Mouse (Mus musculus): ENCODE results near the gene Ciita. TPM values are rescaled to one million over a fixed set of nuclear protein-coding genes. Genes with fewer than 3 reads are reported as not detected.
A peak's percentile ranks its signal among the peaks of the same experiment; 100 is the strongest.

The Ciita gene
- polyA plus RNA-seq, 1 experiment from 2014 or later, result 0.14 TPM

DNA sequence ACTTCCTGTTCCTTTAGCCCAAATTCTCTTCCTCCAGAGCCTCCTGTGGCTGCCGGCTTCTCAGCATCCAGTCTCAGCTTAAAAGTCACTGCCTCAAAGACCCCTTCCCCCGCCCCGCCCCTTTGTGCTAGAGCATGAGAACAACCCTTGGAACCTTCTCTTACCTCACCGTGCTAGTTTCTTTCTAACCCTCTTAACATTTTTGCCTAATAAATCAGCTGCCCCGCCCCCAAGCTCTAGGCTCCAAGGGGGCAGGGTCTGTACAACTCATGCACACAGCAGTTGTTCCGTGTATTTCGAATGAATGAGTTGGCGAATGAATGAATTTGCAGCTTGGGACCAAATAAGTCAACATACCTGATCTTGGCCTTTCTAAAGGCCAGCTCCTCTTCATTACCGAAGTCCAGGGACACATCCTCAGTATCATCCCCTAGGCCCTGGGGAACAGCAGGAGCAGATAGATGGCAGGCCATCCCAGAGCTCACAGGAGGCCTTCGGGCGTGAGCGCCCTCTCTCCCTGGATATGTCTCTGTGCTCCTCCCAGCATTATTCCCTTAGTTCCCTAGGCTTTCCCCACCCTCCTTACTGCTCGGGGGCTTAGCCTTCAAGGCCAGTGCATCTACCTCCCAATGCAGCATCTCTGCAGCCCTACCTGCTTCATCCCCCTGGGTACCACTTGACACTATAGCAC is 33.1 kb upstream of the Ciita start:
- 16% methylated on average over 13 of the region's 13 CpGs for WGBS
- H3K9ac ChIP-seq (ENCODE audit: low read length), result peak overlapping the region; percentile 82
- H3K27ac ChIP-seq (ENCODE audit: low read depth, low read length), result peak overlapping the region; percentile 72
- DNase-seq (ENCODE audit: low spot score, missing footprints) (peak; percentile 87), ATAC-seq (ENCODE audit: low FRiP score) (peak; percentile 82)
- no peaks in the 10 kb centered on the region for H3K36me3 ChIP-seq (ENCODE audit: control insufficient read depth, insufficient read depth, low read length)
- H3K4me1 ChIP-seq (ENCODE audit: control insufficient read depth, insufficient read depth, low read length), result peaks cover 18% of the 10 kb centered on the region
- H3K27me3 ChIP-seq (ENCODE audit: control insufficient read depth, insufficient read depth, low read length), result no peaks in the 10 kb centered on the region
- no peaks in the 10 kb centered on the region for H3K9me3 ChIP-seq (ENCODE audit: control insufficient read depth, low read length)
- peak overlapping the region; percentile 78 for H3K4me2 ChIP-seq
- H3K4me3 ChIP-seq (ENCODE audit: low read depth, low read length), result peak overlapping the region; percentile 49

DNA sequence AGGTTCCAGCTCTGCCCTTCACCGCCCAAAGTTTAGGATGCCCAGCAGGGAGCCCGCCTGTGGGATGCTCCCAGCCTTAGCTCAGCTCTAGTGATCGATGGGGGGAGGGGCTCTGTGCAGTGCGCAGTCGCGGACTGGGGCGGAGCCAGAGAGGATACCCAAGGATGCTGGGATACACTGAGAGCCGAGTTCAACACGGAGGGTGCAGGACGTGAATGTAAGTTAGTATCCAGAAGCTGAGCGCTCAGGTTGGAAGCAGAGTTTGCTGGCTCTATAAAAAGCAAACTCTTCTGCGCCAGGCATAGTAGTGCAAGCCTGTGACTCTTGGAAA is 32.6 kb upstream of the Ciita start, which contains the start of gene Tvp23a:
Gene Tvp23a (minus strand): TSS at position 99 of the 331 bp plus-strand sequence.
- WGBS, result under 1% methylated on average over 12 of the region's 12 CpGs
- Histone ChIP-seq H3K27ac (ENCODE audit: low read depth, low read length) (peak within 1 kb of the TSS; percentile 72), H3K4me3 (ENCODE audit: low read depth, low read length) (peak within 1 kb of the TSS; percentile 49), H3K9ac (ENCODE audit: low read length) (peak within 1 kb of the TSS; percentile 82), H3K9me3 (ENCODE audit: control insufficient read depth, low read length) (no peaks in the 10 kb centered on the region), H3K27me3 (ENCODE audit: control insufficient read depth, insufficient read depth, low read length) (no peaks in the 10 kb centered on the region), H3K4me1 (ENCODE audit: control insufficient read depth, insufficient read depth, low read length) (peaks cover 18% of the 10 kb centered on the region), H3K4me2 (peak within 1 kb of the TSS; percentile 78), H3K36me3 (ENCODE audit: control insufficient read depth, insufficient read depth, low read length) (no peaks in the 10 kb centered on the region)
- DNase-seq (ENCODE audit: low spot score, missing footprints), result peak; percentile 98
- peak; percentile 99 for ATAC-seq (ENCODE audit: low FRiP score)

DNA sequence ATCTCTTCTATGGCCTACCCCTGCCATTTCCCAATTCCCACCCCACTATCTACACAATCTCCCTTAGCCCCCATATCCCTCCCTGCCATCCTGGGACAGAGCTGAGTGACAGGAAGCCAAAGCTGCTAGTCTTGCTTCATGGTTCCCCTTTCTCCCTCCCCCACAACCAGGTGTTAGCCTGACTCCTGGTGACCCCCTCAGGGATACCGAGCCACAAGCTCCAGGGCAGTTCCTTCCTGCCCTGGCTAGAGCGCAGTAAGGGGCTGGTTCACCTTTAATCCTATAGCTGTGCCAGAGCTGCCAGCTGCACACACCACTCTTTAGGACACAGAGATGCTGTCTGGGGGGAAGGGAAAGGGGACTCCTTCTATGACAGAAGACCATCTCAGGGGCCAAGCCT is 32.1 kb upstream of the Ciita start:
- 63% methylated on average over 2 of the region's 2 CpGs for WGBS
- Histone ChIP-seq H3K27ac (ENCODE audit: low read depth, low read length) (no peak overlapping the region), H3K27me3 (ENCODE audit: control insufficient read depth, insufficient read depth, low read length) (no peaks in the 10 kb centered on the region), H3K4me1 (ENCODE audit: control insufficient read depth, insufficient read depth, low read length) (peaks cover 18% of the 10 kb centered on the region), H3K4me2 (peak overlapping the region; percentile 78), H3K4me3 (ENCODE audit: low read depth, low read length) (peak overlapping the region; percentile 49), H3K36me3 (ENCODE audit: control insufficient read depth, insufficient read depth, low read length) (no peaks in the 10 kb centered on the region), H3K9me3 (ENCODE audit: control insufficient read depth, low read length) (no peaks in the 10 kb centered on the region), H3K9ac (ENCODE audit: low read length) (peak overlapping the region; percentile 82)
- DNase-seq (ENCODE audit: low spot score, missing footprints) (no peak), ATAC-seq (ENCODE audit: low FRiP score) (peak; percentile 45)

DNA sequence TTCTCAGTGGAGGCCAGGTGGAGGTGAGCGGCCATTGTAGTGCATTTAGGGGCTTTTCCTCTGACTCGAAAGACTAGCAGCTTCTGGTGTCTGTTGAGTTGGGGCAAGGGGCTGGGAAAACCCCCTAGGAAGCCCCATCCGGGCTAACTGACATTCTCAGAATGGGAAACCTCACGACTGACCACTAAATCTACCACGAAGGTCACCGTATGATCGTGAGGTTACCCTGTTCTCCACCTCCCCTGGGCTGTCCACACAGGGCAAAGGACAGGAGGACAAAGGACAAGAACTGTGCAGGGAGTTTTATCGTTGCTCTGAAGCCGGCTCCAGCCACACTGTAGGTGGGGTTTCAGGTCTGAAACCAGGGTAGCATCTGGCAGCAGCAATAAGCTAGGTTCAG is 30.9 kb upstream of the Ciita start:
- no peaks in the 10 kb centered on the region for H3K36me3 ChIP-seq (ENCODE audit: control insufficient read depth, insufficient read depth, low read length)
- 83% methylated on average over 9 of the region's 9 CpGs for WGBS
- H3K27me3 ChIP-seq (ENCODE audit: control insufficient read depth, insufficient read depth, low read length), result no peaks in the 10 kb centered on the region
- no peak overlapping the region for H3K9ac ChIP-seq (ENCODE audit: low read length)
- H3K4me3 ChIP-seq (ENCODE audit: low read depth, low read length), result no peak overlapping the region
- DNase-seq (ENCODE audit: low spot score, missing footprints), result no peak
- no peak for ATAC-seq (ENCODE audit: low FRiP score)
- peaks cover 18% of the 10 kb centered on the region for H3K4me1 ChIP-seq (ENCODE audit: control insufficient read depth, insufficient read depth, low read length)
- no peaks in the 10 kb centered on the region for H3K9me3 ChIP-seq (ENCODE audit: control insufficient read depth, low read length)
- no peak overlapping the region for H3K27ac ChIP-seq (ENCODE audit: low read depth, low read length)
- H3K4me2 ChIP-seq, result no peak overlapping the region

DNA sequence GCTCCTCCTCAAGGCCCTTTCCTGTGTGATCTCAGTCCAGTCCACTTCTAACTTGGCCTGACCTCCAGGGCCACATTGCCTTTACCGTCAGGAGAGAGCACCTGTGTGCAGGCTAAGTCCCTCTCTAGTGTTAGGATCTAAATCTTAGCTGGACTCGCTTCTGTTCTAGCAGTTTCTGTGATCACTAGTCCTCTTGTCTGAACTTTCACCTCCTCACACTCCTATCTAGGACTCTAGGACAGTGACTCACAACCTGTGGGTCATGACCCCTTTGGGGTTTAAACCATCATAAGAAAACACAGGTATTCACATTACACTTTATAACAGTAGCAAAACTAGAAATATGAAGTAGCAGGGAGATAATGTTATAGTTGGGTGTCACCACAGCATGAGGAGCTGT is 28.0 kb upstream of the Ciita start:
- no peak overlapping the region for H3K4me3 ChIP-seq (ENCODE audit: low read depth, low read length)
- 86% methylated on average over 2 of the region's 2 CpGs for WGBS
- DNase-seq (ENCODE audit: low spot score, missing footprints), result no peak
- peaks cover 7% of the 10 kb centered on the region for H3K4me1 ChIP-seq (ENCODE audit: control insufficient read depth, insufficient read depth, low read length)
- no peaks in the 10 kb centered on the region for H3K36me3 ChIP-seq (ENCODE audit: control insufficient read depth, insufficient read depth, low read length)
- H3K27ac ChIP-seq (ENCODE audit: low read depth, low read length), result no peak overlapping the region
- H3K27me3 ChIP-seq (ENCODE audit: control insufficient read depth, insufficient read depth, low read length), result no peaks in the 10 kb centered on the region
- ATAC-seq (ENCODE audit: low FRiP score), result no peak
- H3K4me2 ChIP-seq, result no peak overlapping the region
- H3K9me3 ChIP-seq (ENCODE audit: control insufficient read depth, low read length), result no peaks in the 10 kb centered on the region
- H3K9ac ChIP-seq (ENCODE audit: low read length), result no peak overlapping the region

DNA sequence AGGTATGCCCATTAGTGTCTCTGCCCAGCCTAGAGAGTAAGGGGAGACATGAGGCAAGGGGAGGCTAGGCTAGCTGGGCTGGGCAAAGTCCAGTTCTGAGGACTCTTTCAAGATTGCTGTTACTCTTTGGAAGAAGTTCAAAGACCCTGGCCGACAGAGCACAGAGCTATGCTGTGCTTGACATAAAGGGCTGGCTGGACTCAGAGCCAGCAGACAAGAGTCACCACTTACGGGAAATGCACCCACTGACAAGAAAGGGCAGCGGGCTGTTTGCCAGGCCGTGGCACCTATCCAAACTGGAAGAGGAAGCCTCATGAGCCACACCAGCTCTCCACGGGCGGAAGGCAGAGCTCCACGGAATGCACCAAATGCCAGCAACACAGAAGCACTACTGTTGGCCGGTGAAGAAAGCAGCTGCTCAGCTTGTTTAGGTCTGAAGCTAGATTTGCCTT is 27.4 kb upstream of the Ciita start:
- no peak overlapping the region for H3K9ac ChIP-seq (ENCODE audit: low read length)
- H3K4me2 ChIP-seq, result no peak overlapping the region
- no peaks in the 10 kb centered on the region for H3K36me3 ChIP-seq (ENCODE audit: control insufficient read depth, insufficient read depth, low read length)
- ATAC-seq (ENCODE audit: low FRiP score) (no peak), DNase-seq (ENCODE audit: low spot score, missing footprints) (no peak)
- WGBS, result 86% methylated on average over 8 of the region's 8 CpGs
- H3K27me3 ChIP-seq (ENCODE audit: control insufficient read depth, insufficient read depth, low read length), result no peaks in the 10 kb centered on the region
- H3K4me1 ChIP-seq (ENCODE audit: control insufficient read depth, insufficient read depth, low read length), result peaks cover 5% of the 10 kb centered on the region
- no peaks in the 10 kb centered on the region for H3K9me3 ChIP-seq (ENCODE audit: control insufficient read depth, low read length)
- no peak overlapping the region for H3K4me3 ChIP-seq (ENCODE audit: low read depth, low read length)
- no peak overlapping the region for H3K27ac ChIP-seq (ENCODE audit: low read depth, low read length)

DNA sequence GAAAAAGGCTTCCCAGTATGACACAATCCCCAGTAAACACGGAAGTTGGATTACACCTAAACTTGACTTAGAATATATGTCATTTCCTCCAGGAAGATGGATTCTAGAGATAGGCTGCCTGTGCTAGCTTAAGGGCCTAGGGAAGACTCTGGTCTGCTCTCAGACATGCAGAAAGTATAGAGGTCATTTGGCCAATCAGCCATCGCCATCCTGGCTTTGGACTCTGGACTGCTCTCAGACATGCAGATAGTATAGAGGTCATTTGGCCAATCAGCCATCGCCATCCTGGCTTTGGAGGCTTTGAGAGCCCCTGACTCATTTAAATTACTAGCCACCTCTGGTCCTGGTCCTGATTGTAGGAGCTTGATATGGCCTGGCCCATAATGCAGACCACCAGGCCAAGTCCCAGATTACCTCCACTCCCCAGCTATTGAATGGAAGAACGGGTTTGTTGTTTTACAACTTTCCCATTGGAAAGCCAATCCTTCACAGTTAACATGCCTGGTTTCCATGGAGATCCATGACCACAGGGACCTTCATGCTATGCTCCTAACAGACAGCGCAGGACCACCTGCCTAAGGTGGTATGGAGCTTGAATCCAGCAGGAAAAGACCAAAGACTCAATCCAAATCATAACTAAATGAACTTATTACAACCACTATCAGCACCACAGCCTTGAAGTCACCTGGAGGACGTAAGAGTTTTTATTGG is 25.8 kb upstream of the Ciita start:
- DNase-seq (ENCODE audit: low spot score, missing footprints), result no peak
- H3K27me3 ChIP-seq (ENCODE audit: control insufficient read depth, insufficient read depth, low read length), result no peaks in the 10 kb centered on the region
- no peaks in the 10 kb centered on the region for H3K4me1 ChIP-seq (ENCODE audit: control insufficient read depth, insufficient read depth, low read length)
- ATAC-seq (ENCODE audit: low FRiP score), result no peak
- no peaks in the 10 kb centered on the region for H3K36me3 ChIP-seq (ENCODE audit: control insufficient read depth, insufficient read depth, low read length)
- no peak overlapping the region for H3K4me3 ChIP-seq (ENCODE audit: low read depth, low read length)
- WGBS, result 85% methylated on average over 6 of the region's 6 CpGs
- no peak overlapping the region for H3K9ac ChIP-seq (ENCODE audit: low read length)
- no peaks in the 10 kb centered on the region for H3K9me3 ChIP-seq (ENCODE audit: control insufficient read depth, low read length)
- no peak overlapping the region for H3K27ac ChIP-seq (ENCODE audit: low read depth, low read length)
- H3K4me2 ChIP-seq, result no peak overlapping the region

DNA sequence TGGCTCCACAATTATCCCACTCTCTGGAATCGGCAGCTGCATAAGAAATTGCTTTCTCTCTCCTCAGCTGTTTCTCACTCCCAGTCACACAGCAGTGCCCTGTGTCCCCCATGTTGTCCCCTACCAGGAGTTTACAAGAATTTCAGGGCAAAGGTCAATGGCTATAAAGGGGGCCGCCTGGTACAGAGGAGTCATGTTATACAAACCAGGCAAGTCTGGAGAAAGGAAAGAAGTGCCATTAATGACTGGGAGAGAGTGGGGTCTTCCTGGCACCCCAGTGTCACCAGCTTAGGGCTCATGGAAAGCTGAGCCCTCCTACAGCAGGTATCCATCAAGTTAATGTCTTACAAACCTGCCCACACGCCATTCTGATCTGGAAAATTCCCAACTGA is 25.3 kb upstream of the Ciita start:
- H3K27ac ChIP-seq (ENCODE audit: low read depth, low read length), result no peak overlapping the region
- H3K9me3 ChIP-seq (ENCODE audit: control insufficient read depth, low read length), result no peaks in the 10 kb centered on the region
- no peaks in the 10 kb centered on the region for H3K27me3 ChIP-seq (ENCODE audit: control insufficient read depth, insufficient read depth, low read length)
- no peak overlapping the region for H3K9ac ChIP-seq (ENCODE audit: low read length)
- ATAC-seq (ENCODE audit: low FRiP score), result no peak
- no peaks in the 10 kb centered on the region for H3K4me1 ChIP-seq (ENCODE audit: control insufficient read depth, insufficient read depth, low read length)
- H3K36me3 ChIP-seq (ENCODE audit: control insufficient read depth, insufficient read depth, low read length), result no peaks in the 10 kb centered on the region
- no peak overlapping the region for H3K4me3 ChIP-seq (ENCODE audit: low read depth, low read length)
- no peak for DNase-seq (ENCODE audit: low spot score, missing footprints)
- no peak overlapping the region for H3K4me2 ChIP-seq
- 65% methylated on average over 3 of the region's 3 CpGs for WGBS

DNA sequence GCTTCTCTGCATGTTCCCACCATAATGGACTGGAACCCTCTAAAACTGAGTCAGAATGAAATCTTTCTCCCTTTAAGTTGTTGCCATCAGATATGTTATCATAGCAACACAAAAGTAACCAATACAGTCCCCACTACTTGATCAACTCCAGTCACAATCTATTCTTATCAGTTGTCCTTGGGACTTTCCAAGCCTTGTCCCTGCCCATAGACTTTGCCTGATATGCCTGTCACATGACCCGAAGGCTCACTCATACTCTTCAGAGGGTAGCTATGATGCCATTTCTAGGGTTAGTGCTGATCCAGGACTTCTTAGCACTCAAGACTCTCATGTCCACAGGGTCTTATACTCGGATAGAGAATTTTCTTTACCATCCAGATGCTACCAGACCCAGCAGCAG is 19.7 kb upstream of the Ciita start:
- Histone ChIP-seq H3K9ac (ENCODE audit: low read length) (no peak overlapping the region), H3K27ac (ENCODE audit: low read depth, low read length) (no peak overlapping the region), H3K4me1 (ENCODE audit: control insufficient read depth, insufficient read depth, low read length) (no peaks in the 10 kb centered on the region), H3K9me3 (ENCODE audit: control insufficient read depth, low read length) (no peaks in the 10 kb centered on the region), H3K27me3 (ENCODE audit: control insufficient read depth, insufficient read depth, low read length) (no peaks in the 10 kb centered on the region), H3K4me2 (no peak overlapping the region), H3K36me3 (ENCODE audit: control insufficient read depth, insufficient read depth, low read length) (no peaks in the 10 kb centered on the region), H3K4me3 (ENCODE audit: low read depth, low read length) (no peak overlapping the region)
- WGBS, result 71% methylated on average over 2 of the region's 2 CpGs
- DNase-seq (ENCODE audit: low spot score, missing footprints) (no peak), ATAC-seq (ENCODE audit: low FRiP score) (no peak)
